Mouse (Mus musculus): ENCODE data around the gene Dydc1.
"Not testable (repeated sequence)": the region's sequence is repeated elsewhere in the genome, so short reads cannot be mapped to it uniquely, and the experiment has no call there.

The Dydc1 gene

DNA sequence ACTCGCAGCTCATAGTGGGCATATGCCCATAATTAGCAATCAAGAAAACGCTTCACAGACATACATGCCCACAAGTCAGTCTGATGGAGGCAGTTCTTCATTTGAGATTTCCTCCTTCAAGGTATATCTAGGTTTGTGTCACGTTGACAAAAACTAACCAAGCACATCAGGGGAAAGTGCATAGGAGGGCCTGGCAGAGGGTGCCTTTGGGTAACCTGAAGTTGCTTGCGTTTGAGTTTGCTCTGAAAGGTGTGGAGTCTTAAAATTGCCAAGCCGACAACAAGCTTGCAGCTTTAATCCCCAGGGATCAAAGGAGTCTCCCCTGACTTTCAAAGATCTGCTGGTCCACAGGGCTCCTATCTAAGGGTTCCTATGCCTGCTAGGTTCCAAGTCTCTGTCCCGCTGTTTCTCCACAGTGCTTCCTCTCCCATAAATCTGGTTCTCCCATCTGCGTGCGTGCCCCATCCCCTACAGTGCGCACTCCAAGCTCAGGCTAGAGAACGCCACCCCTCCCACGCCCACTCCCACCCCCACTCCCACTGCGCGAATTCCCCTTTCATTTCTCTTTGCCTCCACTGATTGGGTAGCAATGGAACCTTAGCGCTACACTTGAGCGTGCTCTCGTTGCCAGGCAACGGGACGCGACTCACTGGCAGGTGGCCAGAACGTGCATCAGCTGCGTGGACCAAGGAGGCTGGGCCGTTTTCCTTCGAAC lies at the start of gene Dydc1:
Dydc1 (plus strand) TSS at position 683 of the 715 bp plus-strand sequence.
- peak; percentile 29 for DNase-seq

DNA sequence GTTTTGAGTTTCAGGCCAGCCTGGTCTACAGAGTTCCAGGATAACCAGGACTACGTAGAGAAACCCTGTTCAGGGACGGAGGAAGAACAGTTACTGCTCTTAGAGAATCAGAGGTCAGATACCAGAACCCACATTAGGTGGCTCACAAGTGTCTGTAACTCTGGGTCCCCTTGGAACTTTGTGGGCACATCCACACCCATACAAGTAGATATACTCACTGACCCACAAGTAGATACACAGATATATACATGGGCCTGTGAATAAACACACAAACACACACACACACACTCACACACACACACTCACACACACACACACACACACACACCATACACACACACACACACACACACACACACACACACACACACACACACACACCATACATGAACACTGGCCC lies 47.6 kb upstream of the Dydc1 start:
- DNase-seq = no peak

- no peak for DNase-seq
Measured at GRCm38 (mm10) chr14:41025594-41026284, 47.0 kb upstream of the Dydc1 start.

GRCm38 (mm10) chr14:41029303-41029702 lies 43.4 kb upstream of the Dydc1 start:
- no peak for DNase-seq

DNA sequence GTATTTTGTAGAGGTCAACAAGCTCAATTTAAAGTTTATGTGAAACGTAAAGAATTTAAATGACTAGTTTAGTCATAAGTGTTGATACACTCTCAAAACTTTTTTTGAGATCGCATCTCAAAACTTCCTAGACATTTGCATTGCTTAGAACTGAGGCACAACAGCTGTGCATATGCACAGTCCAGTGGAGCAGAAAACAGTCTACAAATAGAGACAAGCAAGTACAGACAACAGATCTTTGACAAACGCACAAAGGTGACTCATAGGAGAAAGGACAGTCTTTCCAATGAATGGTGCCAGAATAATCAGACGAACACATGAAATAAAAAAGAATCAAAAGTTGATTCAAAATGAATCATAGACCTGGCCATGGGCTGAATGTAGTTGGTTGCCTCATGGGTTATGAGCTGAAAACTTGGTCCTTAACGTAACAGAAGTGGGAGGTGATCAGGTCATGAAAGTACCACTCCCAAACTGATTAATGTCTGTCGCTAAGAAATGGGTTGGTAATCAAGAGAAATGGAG lies 41.7 kb upstream of the Dydc1 start:
- DNase-seq = no peak

- peak; percentile 68 for DNase-seq
Measured at GRCm38 (mm10) chr14:41033135-41034110, 39.3 kb upstream of the Dydc1 start.

GRCm38 (mm10) chr14:41035146-41035798 lies 37.4 kb upstream of the Dydc1 start:
- DNase-seq = no peak

- DNase-seq = no peak
Measured at GRCm38 (mm10) chr14:41047402-41047801, 25.3 kb upstream of the Dydc1 start.

DNA sequence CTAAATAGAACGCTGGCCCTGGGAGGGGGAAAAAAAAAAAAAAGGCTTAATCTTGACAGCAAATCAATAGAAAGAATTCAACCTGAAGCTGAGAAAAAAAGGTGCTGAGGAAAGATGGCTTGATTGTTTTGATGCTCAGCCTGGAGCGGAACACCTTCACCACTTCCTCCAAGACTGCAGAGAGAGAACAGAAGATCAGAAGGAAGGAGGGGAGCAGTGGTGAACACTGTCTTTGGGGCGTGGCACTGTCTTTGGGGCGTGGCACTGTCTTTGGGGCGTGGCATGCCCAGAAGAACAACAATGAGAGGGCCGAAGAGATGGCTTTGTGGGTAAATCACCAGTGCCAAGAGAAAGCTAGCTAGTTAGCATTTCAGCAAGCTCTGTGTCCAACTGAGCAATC lies 22.2 kb upstream of the Dydc1 start:
- DNase-seq = no peak

- no peak for DNase-seq
Measured at GRCm38 (mm10) chr14:41052481-41052880, 20.2 kb upstream of the Dydc1 start.

DNA sequence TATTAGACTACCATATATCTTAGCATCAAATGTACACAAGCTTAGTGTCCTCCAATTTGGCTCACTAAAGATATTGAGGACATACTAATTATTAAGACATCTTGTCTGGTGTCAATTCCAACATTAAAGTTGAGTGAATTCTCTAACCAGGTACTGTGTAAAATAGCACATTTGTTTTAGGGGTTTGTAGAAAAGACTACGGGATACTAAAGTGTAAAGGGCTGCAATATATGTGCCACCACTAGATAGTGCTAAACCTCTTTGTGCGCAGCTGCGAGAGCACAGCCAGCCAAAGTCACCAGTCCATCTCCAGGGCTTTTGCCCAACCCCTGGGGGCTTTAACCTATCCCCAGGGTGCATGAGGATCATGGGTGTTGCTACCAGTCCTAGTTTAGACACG lies 19.5 kb upstream of the Dydc1 start:
- not testable (repeated sequence) for DNase-seq

- DNase-seq = no peak
Measured at GRCm38 (mm10) chr14:41065168-41065567, 7.5 kb upstream of the Dydc1 start.

- no peak for DNase-seq
Measured at GRCm38 (mm10) chr14:41066416-41066815, 6.3 kb upstream of the Dydc1 start.

DNA sequence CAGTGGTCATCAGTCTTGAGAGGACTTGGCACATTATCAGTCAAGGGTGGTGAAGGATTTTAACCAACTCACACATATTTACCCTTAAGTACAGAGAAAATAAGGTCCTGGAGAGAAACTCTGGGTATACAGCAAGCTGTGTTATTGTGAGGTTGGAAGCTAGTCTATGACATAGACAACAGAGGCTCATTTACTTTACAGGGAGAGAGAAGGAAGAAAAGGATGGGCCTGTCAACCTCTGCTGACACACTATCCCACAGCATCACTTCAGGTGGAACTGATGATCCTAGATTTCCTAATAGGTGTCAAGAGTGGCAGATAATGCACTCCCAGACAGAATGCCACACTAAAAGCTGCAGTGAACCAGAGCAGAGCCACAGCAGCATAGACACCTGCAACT lies 3.6 kb upstream of the Dydc1 start, which contains the start of gene Dydc2:
Dydc2 (minus strand) TSS at position 101 of the 400 bp plus-strand sequence.
- DNase-seq = no peak

DNA sequence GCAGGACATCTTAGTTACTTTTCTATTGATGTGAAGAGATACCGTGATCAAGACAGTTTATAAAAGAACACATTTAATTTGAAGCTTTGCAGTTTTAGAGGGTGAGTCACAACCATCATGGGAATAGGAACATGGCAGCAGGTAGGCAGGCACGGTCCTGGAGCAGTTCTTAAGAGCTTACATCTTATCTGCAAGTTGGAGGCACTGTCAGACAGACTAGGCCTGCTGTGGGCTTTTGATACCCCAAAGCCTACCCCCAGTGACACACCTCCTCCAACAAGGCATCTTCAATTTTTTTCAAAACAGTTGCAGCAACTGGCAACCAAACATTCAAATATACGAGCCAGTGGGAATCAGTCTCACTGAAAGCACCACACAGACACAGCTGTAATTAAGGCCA lies 2.4 kb upstream of the Dydc1 start:
- DNase-seq = no peak

DNA sequence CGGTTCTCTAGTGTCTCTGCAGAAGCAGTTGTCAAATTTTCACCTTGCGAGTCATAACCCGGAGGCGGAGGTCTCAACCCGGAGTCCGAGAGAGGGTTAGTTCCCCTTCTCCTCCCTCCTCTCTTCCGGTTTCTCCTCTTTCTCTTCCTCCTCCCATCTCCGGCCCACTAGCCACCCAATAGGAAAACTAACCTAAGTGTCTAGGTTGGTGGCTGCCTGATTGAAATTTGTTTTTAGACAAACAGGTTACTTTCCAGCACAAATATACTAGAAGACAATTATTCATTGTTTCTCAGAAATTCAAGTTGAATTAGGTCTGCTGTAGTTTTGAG lies 199 bp downstream of the Dydc1 start:
- DNase-seq = no peak

GRCm38 (mm10) chr14:41082408-41082807 lies 9.7 kb downstream of the Dydc1 start:
- no peak for DNase-seq

DNA sequence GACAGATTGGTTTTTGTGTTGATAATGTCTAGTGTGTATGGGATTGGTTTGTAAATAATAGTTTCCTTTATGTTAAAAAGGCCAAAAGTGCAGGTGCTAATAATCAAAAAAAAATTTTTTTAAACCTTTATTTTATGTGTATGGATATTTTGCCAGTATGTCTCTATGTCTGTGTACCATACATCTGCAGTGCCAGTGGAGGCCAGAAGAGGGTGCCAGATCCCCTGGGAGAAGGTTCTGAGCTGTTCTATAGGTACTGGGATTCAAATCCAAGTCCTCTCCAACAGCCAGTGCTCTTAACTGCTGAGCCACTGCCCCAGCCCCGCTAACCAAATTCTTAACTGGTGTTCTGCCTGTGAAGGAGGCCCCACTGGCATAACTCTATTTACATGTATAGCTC lies 14.8 kb downstream of the Dydc1 start:
- no peak for DNase-seq

GRCm38 (mm10) chr14:41090777-41091176 lies 18.1 kb downstream of the Dydc1 start:
- no peak for DNase-seq

GRCm38 (mm10) chr14:41094114-41094513 lies 21.4 kb downstream of the Dydc1 start:
- no peak for DNase-seq

DNA sequence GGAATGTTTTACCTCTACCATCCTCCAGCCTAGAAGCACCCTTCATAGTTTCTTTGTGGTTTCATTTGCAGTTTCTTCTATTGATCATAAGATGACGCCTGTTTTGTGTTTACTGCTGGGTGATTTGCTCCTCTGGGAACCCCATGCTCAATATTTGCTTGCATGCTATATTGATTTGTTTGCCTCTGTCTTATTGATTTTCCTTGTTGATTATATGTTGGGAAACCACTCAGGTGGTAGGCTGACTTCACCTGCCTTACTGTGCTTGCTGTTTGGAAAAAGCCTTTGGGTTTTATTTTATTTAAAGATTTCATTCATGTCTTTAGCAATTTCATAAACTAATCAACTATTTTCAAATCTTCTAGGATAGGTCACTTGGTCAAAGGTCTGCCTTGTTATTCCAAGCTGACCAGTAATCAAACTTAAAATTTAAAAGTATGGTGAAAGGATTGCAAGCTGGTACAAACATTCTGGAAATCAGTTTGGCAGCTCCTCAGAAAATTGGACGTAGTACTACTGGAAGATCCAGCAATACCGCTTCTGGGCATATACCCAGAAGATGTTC lies 23.7 kb downstream of the Dydc1 start:
- DNase-seq = no peak

DNA sequence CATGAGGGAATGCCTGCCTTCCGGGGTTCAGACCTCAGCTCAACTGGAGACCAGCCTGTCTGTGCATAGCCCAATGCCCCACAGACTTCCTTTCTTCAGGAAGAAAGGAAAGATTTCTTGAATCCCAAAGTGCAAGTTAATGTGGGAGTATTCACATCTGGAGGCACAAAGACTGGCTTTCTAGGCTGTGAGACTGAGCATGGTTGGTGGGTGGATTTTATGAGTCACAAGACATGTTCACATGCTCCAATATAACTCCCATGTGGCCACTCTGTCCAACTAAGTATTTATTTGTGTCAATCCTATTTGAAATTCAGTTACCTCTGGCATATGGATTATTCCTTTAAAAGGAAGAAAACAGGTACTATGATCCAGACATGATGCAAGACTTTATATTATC lies 26.0 kb downstream of the Dydc1 start:
- DNase-seq = no peak
